Mouse (Mus musculus) left cerebral cortex, postnatal 25 days (tissue): ENCODE data around the gene Tex52. TPM values are rescaled to one million over a fixed set of nuclear protein-coding genes. Genes with fewer than 3 reads are reported as not detected.
A peak's percentile ranks its signal among the peaks of the same experiment; 100 is the strongest.

Source experiments
- DNase-seq, 2 experiments: peaks; one replicate each; pipeline ENCODE4 v3.0.0; 2022; ENCODE audit warnings: low spot score in 2 of 2, mixed read lengths in 1 of 2
- intact Hi-C: fragments of 180-260 bp; cut with DNase I; formaldehyde crosslinking; loops from one replicate; pipeline ENCODE4 v1.15.1; 2025
- total RNA-seq, 2 experiments: library from RNA; stranded (reverse); gene quantifications; 2 replicates each; pipeline ENCODE4 v1.2.3; 2021

Tex52 gene
- under 1 TPM; 0.64 to 0.82 TPM for total RNA-seq

DNA sequence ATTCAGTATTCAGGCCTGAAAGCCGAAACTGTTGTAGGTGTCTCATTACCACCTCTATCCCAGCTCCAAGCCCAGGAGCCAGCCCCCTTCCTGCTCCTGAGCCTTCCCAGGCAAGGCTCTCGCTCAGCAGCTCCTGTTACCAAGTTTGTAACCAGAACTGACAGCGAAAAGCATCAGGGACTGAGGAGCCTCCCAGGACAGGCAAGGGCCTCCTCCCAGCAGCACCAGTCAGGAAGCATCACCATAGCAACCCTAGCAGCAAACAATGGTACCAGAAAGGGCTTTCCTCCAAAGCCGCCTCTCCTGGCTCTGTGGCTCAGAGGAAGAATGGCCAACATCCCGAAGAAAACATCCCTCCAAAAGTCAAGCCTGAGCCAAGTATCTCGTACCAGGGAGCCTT lies at the start of gene Tex52, which contains the start of gene Gm44596:
Gene Tex52, plus strand, starts transcription at position 265 of the 400 bp plus-strand sequence.
Gene Gm44596, plus strand, starts transcription at position 312 of the 400 bp plus-strand sequence.
- intact Hi-C loops: no loop called here
- peak in 1 of 2 experiments; percentile 56 for DNase-seq

DNA sequence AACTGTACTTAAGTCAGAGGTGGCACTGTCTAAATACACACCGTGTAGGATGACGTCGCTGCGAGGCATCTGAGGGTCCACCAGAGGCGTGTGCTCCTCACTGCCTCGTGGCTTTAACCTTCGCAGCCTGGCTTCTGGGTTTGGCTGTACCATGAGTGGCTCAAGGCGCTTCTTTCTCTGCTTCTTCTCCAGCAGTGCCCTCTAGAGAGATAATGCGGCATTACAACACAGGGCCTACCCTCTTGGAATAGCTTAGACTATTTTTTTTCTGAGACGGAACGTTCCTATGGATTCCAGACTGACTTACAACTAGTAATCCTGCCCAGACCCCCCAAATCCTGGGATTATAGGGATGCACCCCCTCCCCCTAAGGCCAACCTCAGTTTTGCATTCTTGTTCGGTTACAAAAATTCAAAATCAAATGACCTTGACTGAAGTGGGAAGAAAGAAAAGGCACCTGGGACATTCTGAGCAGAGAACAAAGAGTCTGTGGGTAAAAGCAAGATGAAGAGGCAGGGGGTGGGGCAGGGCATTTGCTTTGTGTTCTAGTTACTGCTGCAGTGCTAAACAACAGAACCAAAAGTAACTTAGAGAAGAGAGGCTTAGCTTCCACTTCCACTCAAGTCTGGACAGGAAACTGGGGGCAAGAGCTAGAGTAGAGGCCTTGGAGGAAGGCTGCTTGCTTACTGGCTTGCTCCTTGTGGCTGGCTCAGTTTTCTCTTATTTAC lies 40.7 kb upstream of the Tex52 start:
- DNase-seq: peak; percentile 49 to 78
- intact Hi-C loops: no loop called here

DNA sequence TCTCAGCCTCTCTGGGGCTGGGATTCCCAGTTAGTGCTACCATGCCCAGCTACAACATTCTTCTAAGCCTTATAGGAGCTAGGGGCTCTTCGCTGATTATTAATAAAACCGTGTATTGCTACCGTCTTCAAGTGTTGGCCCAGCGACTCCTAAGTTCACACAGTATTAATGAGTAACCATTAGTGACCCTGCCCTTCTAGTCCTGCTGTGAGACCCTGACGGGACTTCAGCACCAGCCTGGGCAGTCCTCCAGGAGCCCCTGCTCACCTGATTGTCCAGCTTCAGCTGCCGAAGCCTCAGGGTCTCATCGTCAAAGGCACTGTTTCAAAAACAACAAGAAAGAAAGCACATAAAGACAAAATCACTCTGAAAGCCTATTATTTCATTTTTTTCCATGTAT lies 37.8 kb upstream of the Tex52 start:
- no peak for DNase-seq
- intact Hi-C loops: no loop called here

DNA sequence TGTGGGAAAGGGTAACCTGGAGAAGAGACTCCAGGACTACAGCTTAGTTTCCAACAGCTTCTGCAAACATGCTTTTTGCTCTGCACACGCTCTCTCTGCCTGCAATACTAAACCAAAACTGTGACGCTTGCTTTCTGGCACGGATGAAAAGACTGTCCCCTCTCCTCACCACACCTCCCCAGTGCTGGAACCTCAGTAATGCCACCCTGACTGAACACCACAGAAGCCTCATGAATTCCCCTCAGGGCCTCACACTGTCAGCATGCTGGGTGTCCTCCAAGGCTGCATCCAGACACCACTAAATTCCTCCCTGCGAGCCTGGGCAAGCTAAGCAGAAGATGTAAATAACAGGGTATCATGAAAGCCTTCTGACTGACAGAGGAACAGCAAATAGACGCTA lies 36.4 kb upstream of the Tex52 start:
- no peak for DNase-seq
- intact Hi-C loops: no loop called here

DNA sequence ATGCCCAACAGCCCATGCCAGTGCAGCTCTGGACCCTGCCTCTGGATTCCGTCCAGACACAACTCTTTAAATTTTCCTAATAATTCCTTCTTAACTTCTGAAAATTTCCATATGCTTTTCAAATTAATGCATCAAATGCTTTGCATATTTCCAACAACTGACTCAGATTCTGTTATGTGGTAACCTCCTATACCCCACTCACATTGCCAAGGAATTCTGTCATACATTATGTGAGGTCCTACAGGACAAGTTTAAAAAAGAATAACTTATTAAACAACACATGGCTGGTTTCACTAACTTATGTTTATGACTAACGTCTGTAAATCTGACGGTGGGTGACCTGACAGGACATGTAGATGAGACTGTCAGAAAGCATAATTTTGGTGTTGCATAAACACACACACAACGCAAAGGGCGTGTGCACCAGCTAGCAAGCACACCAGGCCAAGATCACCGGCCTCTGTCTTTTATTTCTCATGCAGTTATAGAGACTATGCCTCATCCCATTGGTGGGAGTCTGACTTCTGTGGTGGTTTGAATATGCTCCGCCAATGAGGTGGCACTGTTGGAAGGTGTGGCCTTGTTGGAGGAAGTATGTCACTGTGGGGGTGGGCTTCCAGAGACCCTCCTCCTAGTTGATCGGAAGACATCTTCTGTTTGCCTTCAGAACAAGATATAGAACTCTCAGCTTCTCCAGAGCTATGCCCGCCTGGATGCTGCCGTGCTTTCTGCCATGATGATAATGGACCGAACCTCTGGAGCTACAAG lies 33.1 kb upstream of the Tex52 start:
- DNase-seq: no peak

DNA sequence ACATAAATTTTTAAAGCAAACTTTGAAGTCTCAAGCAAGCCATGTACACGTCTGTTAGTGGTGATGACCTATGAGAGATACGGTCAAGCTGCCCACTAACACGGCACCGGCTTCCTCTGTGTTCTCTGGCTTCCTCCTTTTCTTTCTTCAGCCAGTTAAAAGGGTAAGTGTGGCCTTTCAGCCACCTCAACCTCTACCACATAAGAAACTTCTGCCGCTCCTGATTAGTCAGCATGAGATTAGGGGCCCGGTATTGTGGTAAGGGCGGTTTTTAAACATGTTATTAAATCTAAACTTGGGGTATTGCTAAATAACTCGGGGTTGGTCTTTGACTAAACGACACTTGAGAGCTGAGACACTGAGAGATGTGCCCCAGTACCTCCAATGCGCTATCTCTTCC lies 29.6 kb upstream of the Tex52 start:
- no peak for DNase-seq
- intact Hi-C loops: no loop called here

More for the DNA sequence above, 33.1 kb upstream of the Tex52 start:
- intact Hi-C loops: no loop called here

DNA sequence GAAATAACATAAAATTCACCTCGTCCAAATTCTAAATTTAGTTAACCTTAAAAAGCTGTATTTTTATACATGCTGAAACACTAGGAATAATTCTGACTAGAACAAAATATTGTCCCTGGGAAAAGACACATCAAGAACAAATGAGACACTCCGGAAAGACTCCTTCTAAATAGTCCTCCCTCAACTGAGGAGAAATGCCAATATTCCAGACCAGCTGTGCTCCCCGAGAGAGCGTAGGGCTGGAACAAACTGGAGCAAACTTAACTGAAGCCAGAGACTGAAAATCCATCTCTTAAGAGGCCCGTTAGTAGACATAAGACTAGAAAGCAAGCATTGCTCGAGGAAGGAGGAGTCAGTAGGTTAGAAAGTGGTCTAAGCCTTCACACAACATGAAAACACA lies 28.5 kb upstream of the Tex52 start:
- DNase-seq: peak in 1 of 2 experiments; percentile 53
- intact Hi-C loops: no loop called here

DNA sequence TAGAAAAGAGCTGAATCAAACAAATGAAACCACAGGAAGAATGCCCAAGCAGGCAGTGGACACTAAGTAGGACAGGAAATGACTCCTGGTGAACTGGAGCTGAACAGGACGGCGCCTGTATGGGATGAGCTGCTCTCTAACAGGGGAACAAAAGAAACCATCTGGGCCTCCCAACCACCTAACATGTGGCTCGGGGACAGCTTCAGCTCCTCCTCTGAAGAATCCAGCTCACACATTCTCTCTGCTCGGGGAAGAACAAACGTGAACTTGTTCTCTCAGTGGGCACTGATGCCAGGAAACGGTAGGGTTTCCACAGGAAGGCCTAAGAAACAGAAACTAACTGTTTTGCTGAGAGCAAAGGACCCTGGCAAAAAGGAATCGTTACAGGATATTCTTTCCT lies 25.5 kb upstream of the Tex52 start:
- intact Hi-C loops: no loop called here
- peak in 1 of 2 experiments; percentile 47 for DNase-seq

DNA sequence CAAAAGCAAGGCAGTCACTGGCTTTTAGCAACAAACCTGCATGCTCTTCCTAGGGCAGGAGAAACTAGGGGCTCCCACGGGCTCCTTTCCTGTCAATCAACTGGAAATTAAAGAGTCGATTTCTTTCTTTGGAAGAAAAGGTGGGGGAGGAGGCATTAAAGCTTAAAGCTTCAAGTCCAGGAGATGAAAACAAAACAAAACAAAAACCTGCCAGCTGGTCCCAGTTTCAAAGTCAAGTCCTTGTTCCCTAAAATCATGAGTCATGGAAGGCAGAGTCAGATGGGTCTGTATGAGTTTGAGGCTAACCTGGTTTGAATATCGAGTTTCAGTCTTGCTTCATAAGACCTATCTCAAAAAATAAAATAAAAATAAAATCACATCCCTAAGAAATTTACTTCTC lies 21.1 kb upstream of the Tex52 start:
- no peak for DNase-seq
- intact Hi-C loops: no loop called here

DNA sequence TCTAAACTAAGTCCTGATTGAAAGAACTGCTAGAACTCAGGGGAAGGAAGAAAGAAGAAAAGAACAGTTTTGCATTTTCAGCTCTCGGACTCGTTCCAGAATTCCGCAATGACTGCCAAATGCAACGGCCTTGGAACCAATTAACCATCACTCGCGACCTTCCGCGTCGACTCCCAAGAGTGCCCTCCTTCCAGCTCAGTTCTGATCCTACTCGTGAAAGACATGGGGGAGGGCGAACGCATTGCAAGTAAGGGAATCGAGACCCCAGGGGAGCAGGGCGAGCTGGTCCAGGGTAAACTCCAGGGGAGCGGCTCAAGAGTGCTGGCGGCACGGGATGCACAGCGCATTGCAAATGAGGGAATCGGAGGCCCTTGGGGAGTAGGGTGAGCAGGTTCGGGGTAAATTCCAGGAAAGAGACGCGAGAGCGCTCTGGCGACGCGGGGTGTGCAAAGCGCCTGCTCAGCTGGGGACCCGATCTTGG lies 20.0 kb upstream of the Tex52 start:
- DNase-seq: peak; percentile 51 to 55
- intact Hi-C loops: loop anchor here (5.0 kb wide), 1 partner anchor 123 kb away; no protein-coding TSS in a partner anchor

DNA sequence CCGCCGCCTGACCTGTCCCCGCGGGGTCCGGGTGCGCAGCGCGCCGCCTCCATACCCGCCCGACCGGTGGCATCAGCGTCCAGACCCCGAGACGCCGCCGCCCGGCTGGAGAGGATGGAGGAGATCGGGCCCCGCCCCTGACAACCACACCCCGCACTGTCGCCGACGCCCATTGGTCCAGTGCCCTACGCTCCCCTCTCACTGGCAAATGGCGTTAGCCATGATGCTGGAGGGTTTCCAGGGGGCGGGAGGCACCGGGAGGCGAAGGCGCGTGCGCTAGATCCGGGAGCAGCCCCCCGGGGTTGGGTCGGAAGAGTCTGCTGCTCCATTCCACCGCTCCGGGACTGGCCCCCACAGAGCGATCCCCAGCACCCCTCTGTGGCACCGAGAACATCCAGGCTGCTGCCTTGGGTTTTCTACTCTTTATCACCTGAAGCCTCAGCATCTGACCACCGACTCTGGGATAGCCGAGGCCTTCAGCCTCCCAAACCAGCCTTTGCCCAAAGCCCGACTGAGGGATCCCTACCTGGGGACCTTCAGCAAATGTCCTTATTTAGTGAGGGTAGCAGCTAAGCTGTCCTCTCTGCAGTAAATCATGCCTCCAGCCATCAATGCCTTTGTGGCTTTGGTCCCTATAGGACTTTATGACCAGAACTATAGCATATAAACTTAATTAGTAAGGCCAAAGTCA lies 19.4 kb upstream of the Tex52 start, which contains the start of gene Tulp3:
Gene Tulp3, minus strand, starts transcription at position 126 of the 691 bp plus-strand sequence.
- intact Hi-C loops: loop anchor here (2.0 to 5.0 kb wide), 2 partner anchors 124 to 155 kb away; no protein-coding TSS in a partner anchor
- DNase-seq: peak; percentile 95 to 98

DNA sequence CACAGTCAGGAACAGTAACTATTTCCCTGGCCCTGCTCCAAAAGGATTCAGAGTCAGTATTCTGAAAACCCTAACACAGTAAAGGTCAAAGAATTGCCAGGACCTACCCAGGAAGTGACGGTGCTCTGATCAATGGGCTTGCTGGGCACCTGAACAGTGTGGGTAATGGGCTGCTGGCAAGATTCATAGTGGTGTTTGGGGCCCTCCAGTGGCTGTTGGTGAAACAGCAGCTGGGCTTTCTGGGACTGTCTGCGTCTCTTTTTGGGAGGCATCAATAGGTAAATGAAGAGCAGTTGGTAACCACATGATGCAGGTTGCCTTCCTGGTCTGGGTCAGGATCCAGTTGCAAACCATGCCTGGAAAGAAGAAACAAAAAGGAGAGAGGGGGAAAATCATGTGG lies 16.3 kb upstream of the Tex52 start:
- intact Hi-C loops: loop anchor here (1.0 to 5.0 kb wide), 2 partner anchors 41 to 127 kb away; no protein-coding TSS in a partner anchor
- DNase-seq: peak; percentile 72 to 75

DNA sequence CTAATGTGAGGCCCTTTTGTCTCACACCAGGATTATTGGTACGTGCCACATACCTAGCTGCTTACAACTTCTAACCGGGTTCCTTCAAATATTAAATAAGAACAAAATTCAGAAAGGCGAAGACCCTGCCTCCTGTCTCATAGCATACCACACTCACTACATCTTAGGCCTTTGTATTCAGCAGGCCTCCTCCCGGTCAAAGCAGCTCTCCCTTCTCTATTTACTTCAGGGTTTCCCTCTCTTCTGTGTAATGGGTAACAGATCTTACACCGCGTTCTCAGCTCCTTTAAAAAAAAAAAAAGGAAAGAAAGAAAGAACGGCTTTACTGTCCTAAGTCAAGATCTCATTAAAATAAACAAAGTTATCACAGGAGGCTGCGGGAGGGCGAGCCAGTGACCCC lies 13.4 kb upstream of the Tex52 start:
- intact Hi-C loops: loop anchor here (5.0 kb wide), 1 partner anchor 50 kb away; no protein-coding TSS in a partner anchor
- no peak for DNase-seq

DNA sequence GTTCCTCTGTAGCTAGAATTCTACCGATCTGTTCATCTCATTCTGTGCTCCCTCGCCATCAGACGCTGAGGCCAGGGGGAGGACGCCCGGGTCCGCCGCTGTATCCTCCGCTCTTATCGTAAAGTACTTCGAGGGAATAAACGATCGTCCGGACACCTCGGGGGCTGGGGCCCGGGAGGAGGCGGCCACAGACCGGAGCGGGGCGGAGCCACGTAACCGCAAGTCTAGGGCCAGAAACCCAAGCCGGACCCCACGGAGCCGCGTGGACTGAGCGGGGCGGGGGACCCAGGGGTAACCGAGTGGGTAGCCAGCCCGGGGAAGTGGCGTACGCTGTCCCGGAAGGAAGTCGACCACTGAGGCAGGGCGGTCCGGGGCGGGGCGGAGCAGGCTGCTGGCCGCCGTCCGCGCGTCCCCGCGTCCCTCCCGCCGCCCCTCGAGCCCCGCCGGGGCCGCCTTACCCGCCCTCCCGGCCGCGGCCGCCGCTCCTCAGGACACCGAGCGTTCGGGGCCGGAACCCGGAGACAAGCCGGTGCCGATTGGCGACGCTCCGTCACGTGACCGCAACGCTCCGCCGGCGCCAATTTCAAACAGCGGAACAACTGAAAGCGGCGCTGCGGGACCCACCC lies 12.8 kb upstream of the Tex52 start, which contains the start of the genes Rhno1 and Foxm1:
Gene Rhno1, minus strand, starts transcription at position 531 of the 626 bp plus-strand sequence.
Gene Foxm1, plus strand, starts transcription at position 587 of the 626 bp plus-strand sequence.
- intact Hi-C loops: loop anchor here (5.0 kb wide), 1 partner anchor 50 kb away; no protein-coding TSS in a partner anchor

DNA sequence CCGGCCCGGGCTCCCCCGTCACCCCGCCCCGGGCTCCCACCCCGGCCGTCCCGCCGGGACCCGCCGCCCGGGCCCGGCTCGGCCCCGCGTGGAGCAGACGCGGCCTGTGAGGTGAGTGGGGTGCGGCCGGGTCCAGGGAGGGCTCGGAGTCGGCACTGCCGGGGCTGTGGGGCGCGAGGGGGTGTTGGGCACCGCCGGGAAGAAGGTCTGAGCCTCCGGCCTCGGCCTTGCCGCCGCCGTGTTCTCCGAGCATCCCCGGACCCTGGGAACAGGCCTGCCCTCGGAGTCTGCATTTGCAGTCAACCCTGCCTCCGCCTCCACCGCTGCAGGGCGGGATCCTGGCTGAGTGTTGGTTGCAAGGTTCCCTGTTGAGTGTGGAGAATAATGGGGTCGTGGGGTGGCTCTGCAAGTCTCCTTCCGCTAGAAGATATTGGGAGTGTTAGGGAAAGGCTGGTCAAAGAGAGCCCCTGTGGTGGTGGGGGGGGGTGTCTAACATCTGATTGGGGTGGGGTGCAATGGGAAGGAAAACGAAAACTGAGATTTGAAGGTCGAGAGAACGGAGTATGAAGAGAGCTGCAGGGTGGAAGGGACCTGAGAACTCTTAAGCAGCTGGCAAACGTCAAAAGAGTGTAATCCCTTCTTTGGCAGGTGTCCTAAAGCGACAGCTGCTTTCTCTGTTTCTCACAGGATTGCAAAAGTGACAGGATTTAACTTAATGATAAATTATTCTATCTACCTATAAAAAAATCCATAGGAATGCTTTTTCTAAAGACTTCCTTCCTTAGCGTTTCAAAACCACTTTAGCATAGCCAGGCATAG lies 12.0 kb upstream of the Tex52 start:
- peak in 1 of 2 experiments; percentile 18 for DNase-seq
- intact Hi-C loops: loop anchor here (5.0 kb wide), 1 partner anchor 49 kb away; no protein-coding TSS in a partner anchor

More for the DNA sequence above, 12.8 kb upstream of the Tex52 start, which contains the start of the genes Rhno1 and Foxm1:
- peak; percentile 77 to 87 for DNase-seq

DNA sequence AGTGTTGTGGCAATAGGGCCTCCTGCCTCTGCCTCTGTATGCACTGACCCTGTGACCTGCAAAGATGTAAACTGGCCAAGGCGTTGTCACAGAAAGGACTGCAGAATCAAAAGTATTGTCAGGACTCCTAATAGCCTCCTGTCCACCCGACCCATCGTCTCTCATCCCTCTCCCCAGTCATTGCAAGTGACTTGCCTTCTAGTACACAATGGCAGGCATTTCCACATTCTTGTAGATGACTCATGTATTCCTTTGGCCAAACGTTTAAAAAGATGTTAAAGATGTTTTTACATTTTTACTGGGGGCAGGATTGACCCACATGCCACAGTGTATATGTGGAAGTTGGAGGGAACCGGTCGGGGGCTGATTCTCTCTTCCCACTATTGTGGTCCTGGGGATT lies 10.5 kb upstream of the Tex52 start:
- intact Hi-C loops: loop anchor here (5.0 kb wide), 1 partner anchor 48 kb away; no protein-coding TSS in a partner anchor
- no peak for DNase-seq

DNA sequence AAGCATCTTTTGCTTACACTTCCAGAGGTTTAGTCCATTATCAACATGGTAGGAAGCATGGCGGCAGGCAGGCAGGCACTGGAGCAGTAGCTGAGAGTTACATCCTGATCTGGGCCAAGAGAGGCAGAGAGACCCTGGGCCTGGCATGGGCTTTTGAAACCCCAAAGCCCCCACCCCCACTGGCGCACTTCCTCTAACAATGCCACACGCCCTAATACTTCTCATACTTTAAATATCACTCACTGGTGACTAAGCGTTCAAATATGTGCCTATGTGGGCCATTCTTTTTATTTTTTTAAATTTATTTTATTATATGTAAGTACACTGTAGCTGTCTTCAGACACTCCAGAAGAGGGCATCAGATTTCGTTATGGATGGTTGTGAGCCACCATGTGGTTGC lies 8.8 kb upstream of the Tex52 start:
- DNase-seq: no peak
- intact Hi-C loops: no loop called here

DNA sequence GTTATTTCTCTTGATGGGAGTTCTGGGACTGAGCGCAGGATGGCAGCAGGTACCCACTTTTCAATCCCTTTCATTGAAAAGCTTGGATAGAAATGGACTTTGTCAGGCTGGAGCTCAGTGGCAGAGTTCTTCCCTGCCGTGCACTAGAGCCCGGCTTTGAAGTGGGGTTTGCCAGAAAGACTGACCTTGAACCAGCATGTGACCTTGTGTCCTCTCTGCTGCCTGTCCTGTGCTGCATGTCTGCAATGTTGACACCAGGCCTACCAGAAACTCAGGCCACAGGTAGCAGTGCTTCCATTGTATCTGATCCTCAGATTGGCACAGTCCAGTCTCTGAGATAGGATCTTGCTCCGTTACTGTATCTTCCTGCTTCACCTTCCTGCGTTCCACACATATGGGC lies 5.2 kb upstream of the Tex52 start:
- DNase-seq: no peak
- intact Hi-C loops: no loop called here
